Mouse (Mus musculus) c-Kit-positive CD71-negative TER-119-negative erythroid progenitor cells, embryonic 14.5 days (primary cell): ENCODE results near the gene Ubl3.

Experiments
- DNase-seq: peaks from one replicate; pipeline ENCODE4 v3.0.0-alpha.2; 2013; ENCODE audit warnings: low read depth

Gene Ubl3

DNA sequence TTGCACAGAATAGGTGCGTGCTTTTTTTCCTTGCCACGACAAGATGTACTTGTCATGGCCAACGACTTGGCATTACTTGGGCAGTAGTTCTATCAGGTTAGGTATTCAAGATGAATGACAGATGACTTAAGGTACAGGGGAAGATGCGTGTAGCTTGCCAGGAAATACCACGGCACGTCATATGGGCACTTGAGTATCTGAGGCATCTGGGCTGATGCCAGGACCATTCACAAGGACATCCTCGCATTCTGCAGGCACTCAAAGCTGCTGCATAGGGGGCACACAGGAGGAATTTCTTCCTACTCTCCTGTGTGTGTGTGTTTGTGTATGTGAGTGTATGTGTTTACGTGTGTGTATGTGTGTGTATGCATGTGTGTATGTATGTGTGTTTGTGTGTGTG is 9.6 kb upstream of the Ubl3 start:
- no peak for DNase-seq

DNA sequence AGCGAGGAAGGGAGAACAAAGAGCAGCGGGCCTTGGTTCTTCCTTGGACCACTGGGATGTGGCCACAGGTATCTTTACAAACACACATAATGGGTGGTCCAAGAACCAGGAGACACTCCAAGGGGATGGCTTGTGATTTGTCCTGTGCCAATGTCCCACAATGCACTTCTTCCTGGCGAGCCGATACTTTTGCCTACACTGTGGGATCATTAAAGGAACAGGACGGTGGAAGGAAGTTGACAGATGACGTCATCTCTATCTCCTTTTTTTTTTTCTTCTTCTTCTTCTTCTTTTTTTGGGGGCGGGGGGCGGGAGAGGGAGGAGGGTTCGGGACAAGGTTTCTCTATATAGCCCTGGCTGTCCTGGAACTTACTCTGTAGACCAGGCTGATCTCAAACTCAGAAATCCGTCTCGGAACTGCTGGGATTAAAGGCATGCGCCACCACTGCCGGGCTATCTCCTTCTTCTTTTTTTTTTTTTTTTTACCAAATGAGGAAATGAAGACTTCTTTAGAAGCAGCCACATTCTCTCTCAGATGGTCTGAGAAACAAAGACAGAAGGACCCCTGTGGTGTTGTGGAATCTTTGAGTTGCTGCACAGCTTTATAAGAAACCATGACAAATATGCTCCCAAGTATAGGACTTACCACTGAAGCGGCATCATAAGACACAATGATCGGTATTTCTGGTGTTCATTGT is 6.8 kb upstream of the Ubl3 start:
- DNase-seq = no peak

- DNase-seq = no peak
These were observed 5.9 kb upstream of the Ubl3 start for GRCm38 (mm10) chr5:148558472-148558871.

- no peak for DNase-seq
These were observed 3.9 kb upstream of the Ubl3 start for GRCm38 (mm10) chr5:148556509-148556908.

GRCm38 (mm10) chr5:148555156-148555555 is 2.6 kb upstream of the Ubl3 start:
- DNase-seq = no peak

DNA sequence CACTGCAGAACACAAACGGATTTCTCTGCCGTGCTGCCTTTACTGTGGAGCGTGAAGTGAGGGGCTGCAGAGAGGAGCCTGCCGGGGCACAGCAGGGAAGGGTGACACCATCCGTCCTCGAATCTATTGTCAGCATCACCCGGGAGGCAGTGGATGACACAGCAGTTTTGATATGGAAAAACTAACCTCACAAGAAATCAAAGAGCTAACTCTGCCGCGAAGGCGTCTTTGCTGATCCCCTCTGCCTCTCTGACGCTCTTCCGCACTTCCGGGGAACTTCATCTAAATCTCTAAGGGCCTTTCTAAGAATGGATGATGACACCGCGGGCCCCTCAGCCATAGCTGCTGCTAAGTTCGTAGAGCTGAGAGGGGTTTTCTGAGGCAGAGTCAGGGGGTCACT is 2.1 kb upstream of the Ubl3 start:
- DNase-seq = no peak

DNA sequence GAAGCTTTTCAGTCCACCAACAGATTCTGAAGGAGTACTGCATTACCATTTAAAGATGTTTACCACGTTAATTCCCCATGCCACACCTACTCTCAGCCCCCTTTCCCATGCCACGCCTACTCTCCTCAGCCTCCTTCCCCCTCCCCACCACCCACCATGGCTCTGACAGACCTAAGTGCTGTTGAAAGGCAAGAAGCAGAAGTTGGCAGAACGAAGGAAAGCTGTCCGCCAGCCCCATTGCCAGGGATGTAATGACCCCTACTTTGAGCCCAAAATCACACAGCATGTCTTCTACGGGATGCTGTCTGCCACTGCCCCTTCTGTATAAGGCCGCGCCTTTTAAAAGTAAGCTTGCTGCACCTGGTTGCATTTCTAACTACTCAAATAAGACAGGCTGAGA is 1.7 kb upstream of the Ubl3 start:
- DNase-seq = no peak

DNA sequence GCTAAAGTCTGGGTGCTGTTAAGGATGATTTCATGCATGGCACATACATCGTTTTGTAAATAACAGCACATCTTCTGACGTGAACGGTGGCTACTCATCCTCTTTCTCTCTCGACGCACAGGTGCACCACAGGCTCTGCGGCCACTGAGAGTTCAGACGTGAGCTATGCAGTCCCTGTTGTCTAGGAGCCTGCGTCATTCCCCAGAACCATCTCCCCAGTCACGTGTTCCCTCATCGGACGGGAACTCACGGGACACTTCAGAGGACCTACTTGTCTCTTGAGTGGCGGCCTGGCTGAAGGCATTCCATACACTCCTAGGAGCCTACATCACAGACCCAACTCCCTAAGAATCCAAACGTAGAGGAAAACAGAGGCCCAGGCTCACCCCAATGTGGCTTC is 1.1 kb upstream of the Ubl3 start:
- DNase-seq = no peak

DNA sequence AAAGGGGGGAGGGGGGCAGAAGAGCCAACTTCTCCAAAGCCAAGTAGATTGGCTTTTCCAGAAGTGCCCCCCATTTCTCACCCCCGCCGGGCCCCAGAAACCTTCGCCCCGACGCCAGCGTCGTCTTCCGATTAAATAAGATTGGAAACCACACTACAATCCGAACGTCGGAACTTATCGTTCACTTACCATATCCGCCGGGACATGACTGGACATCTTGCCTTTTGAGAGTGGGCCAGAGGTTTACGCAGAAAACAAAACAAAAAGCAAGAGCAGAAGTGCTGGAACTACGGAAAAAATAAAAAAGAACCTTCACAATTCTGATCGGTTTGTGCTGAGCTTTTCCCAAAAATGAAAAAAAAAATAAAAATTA is 839 bp downstream of the Ubl3 start:
- no peak for DNase-seq

DNA sequence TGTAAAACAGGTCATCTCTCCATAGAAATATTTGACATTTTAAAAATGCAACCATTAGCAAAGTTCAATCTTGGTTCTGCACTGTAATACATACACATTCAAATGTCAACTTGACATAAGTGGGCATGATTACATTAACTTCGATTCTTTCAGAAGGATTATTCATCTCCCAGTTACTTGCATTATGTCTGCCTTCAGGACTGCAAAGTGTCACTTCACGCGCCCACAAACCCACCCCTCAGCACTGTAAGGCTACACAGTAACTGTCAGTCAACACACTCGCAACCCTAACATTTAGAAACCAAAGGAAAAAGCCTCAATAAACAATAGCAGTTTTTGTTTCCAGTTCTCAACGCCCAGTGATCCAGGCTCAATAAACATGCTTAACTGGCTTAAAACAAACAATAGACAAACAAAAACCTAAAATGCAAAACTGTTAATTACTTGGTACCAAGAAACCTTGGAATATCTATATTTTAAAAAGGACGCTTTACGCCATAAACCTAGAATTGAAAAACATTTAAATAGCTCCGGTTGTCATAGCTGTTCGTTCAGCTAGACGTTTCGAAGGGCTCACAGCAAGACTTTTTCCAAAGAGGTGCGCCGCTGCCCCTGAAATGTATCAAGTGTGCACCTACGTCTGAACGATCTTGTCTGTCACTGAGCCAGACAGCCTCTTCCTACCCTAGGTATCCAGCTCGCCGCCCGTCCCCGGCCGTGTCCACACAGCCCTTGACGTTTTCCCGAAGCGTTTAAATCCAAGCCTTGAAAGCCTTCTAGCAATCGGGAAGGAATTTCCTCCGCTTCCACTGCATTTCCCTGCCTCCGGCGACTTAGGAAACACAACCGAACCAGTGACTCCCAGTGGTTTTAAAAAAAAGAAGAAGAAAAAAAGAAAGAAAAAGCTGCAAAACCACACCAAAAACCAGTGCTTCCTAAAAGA is 1.5 kb downstream of the Ubl3 start:
- DNase-seq = no peak

DNA sequence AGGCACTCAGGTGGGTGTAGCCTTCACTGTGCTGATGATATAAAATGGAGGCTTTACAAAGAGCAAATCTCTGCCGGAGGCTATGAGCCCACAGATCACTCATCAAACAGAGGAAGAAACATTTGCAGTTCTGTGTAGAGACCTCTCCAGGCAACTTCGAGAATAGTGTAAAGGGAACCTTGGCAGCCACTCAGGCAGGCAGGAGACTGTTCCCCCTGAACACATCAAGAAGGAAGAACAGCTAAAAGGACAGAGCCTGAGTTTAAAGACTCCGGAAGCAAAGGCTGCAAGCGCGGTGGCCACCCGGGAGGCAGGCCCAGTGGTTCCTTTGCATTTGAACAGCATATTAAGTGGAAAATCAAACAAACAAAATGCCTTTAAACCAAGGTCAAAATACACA is 2.2 kb downstream of the Ubl3 start:
- DNase-seq = no peak

DNA sequence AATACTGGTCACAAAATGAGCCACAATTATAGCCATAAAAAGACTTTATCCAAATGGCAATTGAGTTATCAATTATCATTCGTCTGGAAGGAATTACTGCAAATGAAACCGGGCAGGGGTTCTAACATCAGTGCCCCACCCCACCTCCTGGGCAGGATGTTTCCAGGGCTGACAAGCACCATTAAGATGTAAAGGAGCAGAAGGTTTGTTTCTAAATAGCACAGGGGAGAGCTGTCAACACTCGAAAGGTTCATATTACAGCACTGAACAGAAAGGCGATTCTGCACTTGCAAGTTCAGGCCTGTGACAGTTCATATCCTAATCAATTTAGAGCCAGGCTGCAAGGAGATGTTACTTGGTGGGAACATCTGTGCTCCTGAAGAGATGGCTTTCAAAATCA is 3.3 kb downstream of the Ubl3 start:
- DNase-seq = no peak

GRCm38 (mm10) chr5:148548568-148548967 is 4.0 kb downstream of the Ubl3 start:
- DNase-seq = no peak

DNA sequence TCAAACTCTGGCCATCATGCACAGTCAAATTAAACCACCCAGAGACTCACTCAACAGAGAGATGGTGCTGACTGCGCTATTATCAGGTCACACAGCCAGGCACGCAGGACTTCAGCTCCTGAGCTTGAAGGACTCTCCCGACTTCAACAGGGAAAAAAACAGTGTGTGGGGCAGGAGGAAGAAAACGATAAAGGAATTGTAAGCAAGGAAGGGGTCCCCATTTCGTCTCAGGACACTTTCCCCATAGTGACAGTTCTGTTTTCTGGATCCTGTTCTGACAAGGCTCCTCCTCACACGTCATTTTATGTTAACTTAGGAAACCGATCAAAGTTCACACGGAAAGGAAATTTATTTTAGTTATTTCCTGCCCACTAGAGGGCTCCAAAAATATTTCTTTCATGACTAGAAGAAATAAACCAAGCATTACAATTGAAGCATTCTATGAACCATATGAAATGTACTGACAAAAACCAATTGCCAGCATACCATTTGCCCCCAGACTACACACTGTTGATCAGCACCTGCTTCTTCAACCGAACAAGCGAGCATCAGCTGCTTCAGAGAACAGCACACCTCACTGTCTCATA is 4.6 kb downstream of the Ubl3 start:
- DNase-seq = no peak

DNA sequence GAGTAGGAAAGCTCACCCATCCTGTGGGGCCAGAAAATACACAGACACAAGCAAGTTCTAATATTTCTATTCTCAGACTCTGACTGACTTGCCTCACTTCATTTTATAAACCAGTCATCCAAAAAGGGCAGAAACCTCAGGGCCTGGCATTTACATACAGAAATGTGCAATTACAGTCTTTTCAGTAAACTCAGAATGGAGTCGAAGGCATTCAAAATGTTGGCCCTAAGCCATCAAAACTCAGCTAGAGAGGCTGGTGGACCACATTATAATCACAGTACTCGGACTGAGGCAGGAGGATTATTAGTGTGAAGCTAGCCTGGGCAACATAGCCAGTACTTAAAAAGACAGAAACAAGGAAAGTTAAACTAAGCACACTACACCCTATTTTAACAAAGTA is 5.6 kb downstream of the Ubl3 start:
- DNase-seq = no peak

- DNase-seq = no peak
These were observed 7.9 kb downstream of the Ubl3 start for GRCm38 (mm10) chr5:148544733-148545132.

DNA sequence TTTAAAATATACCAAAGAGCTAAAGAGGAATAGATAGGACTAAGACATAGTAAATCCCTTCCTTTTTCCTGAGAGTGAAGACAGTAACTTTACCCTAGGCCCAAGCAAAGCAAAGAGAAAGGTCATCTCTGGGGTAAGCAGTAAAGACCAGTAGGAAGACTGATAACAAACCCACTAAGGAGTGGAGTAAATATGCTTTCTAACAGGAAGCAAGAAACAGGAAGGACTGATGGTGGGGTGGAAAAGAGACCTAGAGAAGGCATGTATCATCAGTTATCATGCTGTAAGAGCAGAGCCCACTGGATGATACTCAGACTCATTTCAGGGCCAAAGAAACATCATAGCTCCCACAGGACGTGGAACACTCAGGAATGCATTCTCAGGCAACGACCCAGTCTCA is 10.4 kb downstream of the Ubl3 start:
- DNase-seq = no peak

GRCm38 (mm10) chr5:148535669-148536430 is 16.7 kb downstream of the Ubl3 start:
- DNase-seq = no peak

DNA sequence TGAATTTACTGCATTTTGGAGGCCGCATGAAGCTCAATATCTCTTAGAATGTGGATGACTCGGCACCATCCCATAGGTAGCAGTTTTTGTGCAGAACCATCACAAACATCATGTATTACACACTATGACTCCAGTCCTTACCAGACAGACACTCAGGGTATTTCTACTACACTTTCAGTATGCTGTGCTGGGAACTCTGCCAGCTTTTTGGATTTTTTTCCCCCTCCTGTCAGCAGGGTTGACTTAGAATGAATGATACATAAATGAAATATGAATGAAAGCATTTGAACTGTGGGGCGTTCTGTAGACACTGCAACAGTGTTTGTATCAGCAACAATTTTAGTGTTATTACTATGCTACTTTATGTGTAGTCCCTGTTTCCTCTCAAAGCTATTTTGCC is 17.9 kb downstream of the Ubl3 start:
- DNase-seq = no peak

DNA sequence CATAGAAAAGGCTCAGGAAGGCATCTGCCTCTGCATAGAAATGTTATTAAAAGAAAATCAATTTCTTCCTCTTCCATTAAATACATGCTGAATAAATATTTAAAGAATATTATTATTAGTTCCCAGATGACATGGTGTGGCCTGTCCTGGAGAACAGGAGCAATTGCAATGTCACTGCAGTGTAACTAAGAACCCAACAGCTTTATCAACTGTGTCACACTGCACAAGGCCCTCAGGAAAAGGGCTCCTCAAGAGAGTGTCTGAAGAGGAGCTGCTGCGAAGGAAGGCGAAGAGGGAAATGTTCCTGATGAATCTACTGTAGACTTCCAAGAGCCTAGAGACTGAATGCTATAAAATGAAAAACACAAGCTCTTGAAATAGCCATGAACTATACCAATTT is 18.7 kb downstream of the Ubl3 start:
- DNase-seq = no peak

DNA sequence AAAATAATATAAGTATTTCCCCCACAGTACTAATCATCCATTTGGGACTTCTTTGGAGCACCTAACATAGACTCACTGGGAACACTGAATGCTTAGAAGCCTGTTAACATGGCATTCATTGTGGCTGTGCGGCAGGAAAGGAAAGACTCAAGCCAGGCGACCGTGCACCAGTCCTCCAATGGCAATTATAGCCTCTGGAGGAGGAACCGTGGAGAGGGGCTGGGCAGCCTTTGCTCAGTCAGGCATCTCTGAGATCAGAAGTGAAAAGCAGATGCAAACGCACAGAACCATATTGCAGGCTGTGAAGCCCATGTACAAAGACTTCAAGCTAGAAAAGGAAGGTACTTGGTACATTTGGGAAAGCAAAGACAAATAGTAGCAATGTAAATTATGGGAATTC is 20.4 kb downstream of the Ubl3 start:
- DNase-seq = no peak

DNA sequence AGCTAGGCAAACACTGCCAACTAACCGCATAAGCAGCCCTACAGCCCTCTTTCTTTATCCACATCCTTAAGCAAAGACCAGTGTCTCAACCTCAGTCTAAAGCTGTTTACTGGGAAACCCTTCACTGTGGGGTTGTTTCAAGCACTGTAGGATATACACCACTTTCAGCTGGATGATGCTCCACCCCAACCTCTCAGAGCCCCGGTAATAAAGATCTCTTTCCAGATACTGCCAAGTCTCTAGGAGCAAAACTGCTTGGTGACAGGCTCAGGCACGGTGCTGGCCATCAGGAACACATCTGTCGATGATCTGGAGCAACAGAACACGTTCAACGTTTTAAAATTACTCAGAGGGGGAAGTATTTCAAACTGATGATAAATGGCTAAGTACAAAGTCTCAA is 25.0 kb downstream of the Ubl3 start:
- no peak for DNase-seq

DNA sequence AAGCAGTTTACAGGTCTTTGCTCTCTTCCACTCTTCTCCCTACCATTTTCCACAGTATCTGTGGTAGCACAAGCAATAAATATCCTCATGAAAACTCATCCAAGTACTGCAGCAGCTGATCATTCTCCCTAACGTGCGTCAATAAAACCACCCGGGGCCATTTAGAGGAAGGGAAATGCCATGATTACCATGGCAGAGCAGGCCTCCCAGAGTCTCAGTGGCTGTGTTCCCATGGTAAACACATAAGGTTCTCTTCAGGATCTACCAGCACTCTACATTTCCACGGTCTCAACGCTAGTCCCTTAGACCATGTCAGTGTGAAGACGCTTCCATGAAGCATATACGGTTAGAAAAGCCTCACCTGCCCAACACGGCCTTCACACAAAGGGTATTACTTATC is 26.0 kb downstream of the Ubl3 start:
- DNase-seq = no peak
